Mouse (Mus musculus) ES-E14 (cell line): ENCODE measurements around the gene Tbl1x. TPM values are rescaled to one million over a fixed set of nuclear protein-coding genes. Genes with fewer than 3 reads are reported as not detected.

ENCODE experiments used
- DNase-seq: peaks from one replicate; pipeline ENCODE4 v3.0.0-alpha.2; 2013; ENCODE audit warnings: low read depth, low spot score
- H3K27ac ChIP-seq: 2 replicates; pipeline ENCODE4 v1.5.1; 2012; ENCODE audit warnings: low read depth, mild to moderate bottlenecking, low read length, moderate library complexity, mixed read lengths; ENCODE audit not compliant: poor library complexity, insufficient read depth, severe bottlenecking
- H3K36me3 ChIP-seq: 2 replicates; pipeline ENCODE4 v1.6.1; 2012; ENCODE audit warnings: mild to moderate bottlenecking, low read length, moderate library complexity, mixed read lengths; ENCODE audit not compliant: control insufficient read depth, poor library complexity, insufficient read depth, severe bottlenecking
- H3K4me1 ChIP-seq, 2 experiments: fragments of 150-350 bp in 1 of 2; sonication (generic) in 1 of 2; 2 replicates each; pipeline ENCODE4 v1.6.1; 2012; ENCODE audit warnings: low read length in 2 of 2, mild to moderate bottlenecking in 1 of 2, mixed read lengths in 1 of 2; ENCODE audit not compliant: control insufficient read depth in 2 of 2, insufficient read depth in 2 of 2, poor library complexity in 1 of 2
- H3K4me3 ChIP-seq, 2 experiments: fragments of 150-350 bp in 1 of 2; sonication (generic) in 1 of 2; 2 replicates each; pipeline ENCODE4 v1.5.1; 2012; ENCODE audit warnings: low read length in 2 of 2, low read depth in 1 of 2, mild to moderate bottlenecking in 1 of 2, mixed read lengths in 1 of 2; ENCODE audit not compliant: insufficient read depth in 1 of 2, poor library complexity in 1 of 2, severe bottlenecking in 1 of 2
- H3K9ac ChIP-seq: 2 replicates; pipeline ENCODE4 v1.6.1; 2012; ENCODE audit warnings: low read depth, mild to moderate bottlenecking, low read length, mixed read lengths; ENCODE audit not compliant: poor library complexity, insufficient read depth, severe bottlenecking
- H3K9me3 ChIP-seq: fragments of 150-350 bp; sonication (generic); 2 replicates; pipeline ENCODE4 v1.6.1; 2012; ENCODE audit warnings: low read depth, mild to moderate bottlenecking, low read length; ENCODE audit not compliant: control insufficient read depth, insufficient read depth
- CHD2 ChIP-seq: IDR thresholded peaks from 2 replicates; pipeline ENCODE4 v1.6.1; 2014; ENCODE audit warnings: mild to moderate bottlenecking, low read depth, low read length, inconsistent platforms
- HCFC1 ChIP-seq: IDR thresholded peaks from 2 replicates; pipeline ENCODE4 v1.6.1; 2012; ENCODE audit warnings: low read length, inconsistent platforms, borderline replicate concordance; ENCODE audit not compliant: insufficient read depth
- MAFK ChIP-seq: IDR thresholded peaks from 2 replicates; pipeline ENCODE4 v1.6.1; 2014; ENCODE audit warnings: mild to moderate bottlenecking, low read depth, low read length, inconsistent platforms; ENCODE audit not compliant: insufficient read depth
- ZC3H11A ChIP-seq: IDR thresholded peaks from 2 replicates; pipeline ENCODE4 v1.6.1; 2012; ENCODE audit warnings: low read depth, mild to moderate bottlenecking, inconsistent platforms, low read length, borderline replicate concordance
- ZNF384 ChIP-seq: IDR thresholded peaks from 2 replicates; pipeline ENCODE4 v1.6.1; 2012; ENCODE audit warnings: low read depth, low read length, inconsistent platforms
- in situ Hi-C, 2 experiments: fragments of 600-800 bp; cut with MboI; formaldehyde crosslinking; loops; one replicate each; pipeline ENCODE4 v1.15.1; 2025; ENCODE audit warnings: low sequenced_read_pairs in 2 of 2, inconsistent platforms in 1 of 2; ENCODE audit not compliant: unreplicated experiment in 2 of 2
- total RNA-seq: library from RNA; depleted of rRNA; stranded (reverse); fragments of 300-350 nt; gene quantifications from 2 replicates; pipeline ENCODE4 v1.2.3, GENCODE M21; 2012

Tbl1x gene
- total RNA-seq, 1 experiment = 35.5 TPM

- in situ Hi-C loops = no loop called here
- no peak for TF ChIP-seq ZNF384
- TF ChIP-seq HCFC1 = no peak
- TF ChIP-seq MAFK = no peak
- no peak for TF ChIP-seq ZC3H11A
- no peak for TF ChIP-seq CHD2
- Histone ChIP-seq H3K36me3 (no peaks in the 10 kb centered on the region), H3K9me3 (no peaks in the 10 kb centered on the region), H3K9ac (no peak overlapping the region), H3K27ac (no peak overlapping the region), H3K4me3 (no peak overlapping the region), H3K4me1 (no peaks in the 10 kb centered on the region)
- DNase-seq = no peak
Measured at GRCm38 (mm10) chrX:77613041-77613440, 102.2 kb downstream of the Tbl1x start.

- Histone ChIP-seq H3K27ac (no peak overlapping the region), H3K9ac (no peak overlapping the region), H3K4me3 (no peak overlapping the region), H3K4me1 (no peaks in the 10 kb centered on the region), H3K36me3 (no peaks in the 10 kb centered on the region), H3K9me3 (no peaks in the 10 kb centered on the region)
- in situ Hi-C loops = no loop called here
- DNase-seq = no peak
- TF ChIP-seq ZC3H11A = no peak
- no peak for TF ChIP-seq ZNF384
- no peak for TF ChIP-seq CHD2
Measured at GRCm38 (mm10) chrX:77615735-77616293, 105.0 kb downstream of the Tbl1x start.

- TF ChIP-seq HCFC1 = no peak
- TF ChIP-seq CHD2 = no peak
- TF ChIP-seq MAFK = no peak
- TF ChIP-seq ZNF384 = no peak
- TF ChIP-seq ZC3H11A = no peak
- Histone ChIP-seq H3K9me3 (no peaks in the 10 kb centered on the region), H3K4me3 (no peak overlapping the region), H3K9ac (no peak overlapping the region), H3K27ac (no peak overlapping the region), H3K36me3 (no peaks in the 10 kb centered on the region), H3K4me1 (no peaks in the 10 kb centered on the region)
- DNase-seq = no peak
- in situ Hi-C loops = no loop called here
Measured at GRCm38 (mm10) chrX:77617368-77618144, 106.7 kb downstream of the Tbl1x start.

GRCm38 (mm10) chrX:77630439-77630838 is 119.6 kb downstream of the Tbl1x start:
- Histone ChIP-seq H3K36me3 (no peaks in the 10 kb centered on the region), H3K9me3 (no peaks in the 10 kb centered on the region), H3K4me3 (no peak overlapping the region), H3K27ac (no peak overlapping the region), H3K4me1 (no peaks in the 10 kb centered on the region), H3K9ac (no peak overlapping the region)
- DNase-seq = no peak
- in situ Hi-C loops = loop anchor here in 1 of 2 experiments (25.0 kb wide), 1 partner anchor 218 kb away; no protein-coding TSS in a partner anchor
- TF ChIP-seq MAFK = no peak
- no peak for TF ChIP-seq ZNF384
